Mouse (Mus musculus) stomach, postnatal 0 days (tissue): ENCODE results near the gene Trim10. TPM values are rescaled to one million over a fixed set of nuclear protein-coding genes. Genes with fewer than 3 reads are reported as not detected.

Source experiments
- ATAC-seq: fragments of 200-750 bp; cut with Nextera tagmentation; 2 replicates; pipeline ENCODE4 v1.8.0; 2017; ENCODE audit not compliant: low FRiP score, low TSS enrichment
- DNase-seq: peaks from one replicate; pipeline ENCODE4 v3.0.0-alpha.2; 2016; ENCODE audit warnings: low spot score
- H3K27ac ChIP-seq: fragments of 300-500 bp; sonication (generic); replicated peaks from 2 replicates; pipeline ENCODE4 v1.5.1; 2014; ENCODE audit warnings: mild to moderate bottlenecking, control low read depth
- H3K27me3 ChIP-seq: fragments of 300-500 bp; sonication (generic); 2 replicates; pipeline ENCODE4 v1.6.1; 2014; ENCODE audit warnings: low read length; ENCODE audit not compliant: control insufficient read depth, insufficient read depth
- H3K36me3 ChIP-seq: fragments of 300-500 bp; sonication (generic); 2 replicates; pipeline ENCODE4 v1.6.1; 2014; ENCODE audit warnings: low read length, mixed read lengths; ENCODE audit not compliant: control insufficient read depth, insufficient read depth
- H3K4me1 ChIP-seq: fragments of 300-500 bp; sonication (generic); replicated peaks from 2 replicates; pipeline ENCODE4 v1.6.1; 2014; ENCODE audit warnings: antibody characterized with exemption; ENCODE audit not compliant: control insufficient read depth, insufficient read depth
- H3K4me2 ChIP-seq: fragments of 300-500 bp; sonication (generic); replicated peaks from 2 replicates; pipeline ENCODE4 v1.6.1; 2014; ENCODE audit warnings: low read depth, mild to moderate bottlenecking, control low read depth, moderate library complexity
- H3K4me3 ChIP-seq: fragments of 300-500 bp; sonication (generic); 2 replicates; pipeline ENCODE4 v1.5.1; 2014; ENCODE audit warnings: low read depth, low read length, control low read depth
- H3K9ac ChIP-seq: fragments of 300-500 bp; sonication (generic); 2 replicates; pipeline ENCODE4 v1.6.1; 2014; ENCODE audit warnings: mild to moderate bottlenecking, low read length, control low read depth, mixed read lengths
- H3K9me3 ChIP-seq: fragments of 300-500 bp; sonication (generic); 2 replicates; pipeline ENCODE4 v1.6.1; 2016; ENCODE audit warnings: low read length; ENCODE audit not compliant: control insufficient read depth
- CTCF ChIP-seq: IDR thresholded peaks from 2 replicates; pipeline ENCODE4 v1.5.1; 2016; ENCODE audit warnings: antibody characterized with exemption, low read depth, mild to moderate bottlenecking, moderate library complexity
- EP300 ChIP-seq: optimal IDR thresholded peaks from 2 replicates; pipeline ENCODE3; 2016; ENCODE audit warnings: antibody characterized with exemption
- WGBS: fragments of 180-500 bp; shearing (Covaris S2); extraction: QIAGEN DNeasy Blood & Tissue Kit; methylation state at CpG from one replicate; pipeline ENCODE4 v1.1.7; 2014; 5-methylcytosine and 5-hydroxymethylcytosine counted together
- polyA plus RNA-seq: library from polyadenylated mRNA; unstranded; fragments of >200 nt; fragmentation: Nextera tagmentation; extraction: Ambion mirVana; gene quantifications from 2 replicates; pipeline ENCODE4 v1.2.1, GENCODE M21; 2015

The Trim10 gene
- polyA plus RNA-seq, 1 experiment from 2014 or later: 0.32 TPM

GRCm38 (mm10) chr17:36903651-36904050, 34.3 kb downstream of the Trim10 start:
- Histone ChIP-seq H3K27ac (no peak overlapping the region), H3K27me3 (no peaks in the 10 kb centered on the region), H3K4me1 (no peaks in the 10 kb centered on the region), H3K9ac (no peak overlapping the region), H3K4me3 (no peak overlapping the region), H3K9me3 (no peaks in the 10 kb centered on the region), H3K4me2 (no peak overlapping the region), H3K36me3 (no peaks in the 10 kb centered on the region)
- TF ChIP-seq EP300: no peak
- no peak for TF ChIP-seq CTCF
- ATAC-seq: no peak
- 55% methylated on average over 3 of the region's 3 CpGs for WGBS
- no peak for DNase-seq

DNA sequence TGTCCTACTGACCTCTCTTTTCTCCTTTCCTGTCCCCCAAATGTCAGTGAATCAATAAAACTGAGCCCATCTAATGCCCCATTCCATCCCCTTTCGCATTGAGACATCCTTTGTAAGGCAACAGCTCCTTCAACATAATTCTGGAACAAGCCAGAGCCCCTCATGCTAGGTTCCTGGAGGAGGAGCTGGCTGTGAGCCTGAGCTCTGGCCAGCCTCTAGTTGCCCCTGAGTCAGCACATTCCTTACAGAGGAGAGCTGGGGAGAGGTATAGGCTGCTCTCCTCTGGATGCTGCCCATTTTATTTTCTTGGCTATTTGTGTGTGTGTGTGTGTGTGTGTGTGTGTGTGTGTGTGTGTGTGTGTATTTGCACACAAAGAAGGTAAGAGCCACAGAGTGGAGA, 38.9 kb downstream of the Trim10 start:
- Histone ChIP-seq H3K9ac (no peak overlapping the region), H3K4me3 (no peak overlapping the region), H3K27me3 (no peaks in the 10 kb centered on the region), H3K27ac (no peak overlapping the region), H3K4me2 (no peak overlapping the region), H3K4me1 (no peaks in the 10 kb centered on the region), H3K9me3 (no peaks in the 10 kb centered on the region), H3K36me3 (no peaks in the 10 kb centered on the region)
- ATAC-seq: no peak
- DNase-seq: no peak
- WGBS: 39% methylated on average over 1 of the region's 1 CpGs
- TF ChIP-seq CTCF: no peak
- no peak for TF ChIP-seq EP300

- no peak overlapping the region for H3K9ac ChIP-seq
- TF ChIP-seq EP300: no peak
- no peak for TF ChIP-seq CTCF
- no peaks in the 10 kb centered on the region for H3K27me3 ChIP-seq
- no peaks in the 10 kb centered on the region for H3K36me3 ChIP-seq
- no peak overlapping the region for H3K4me3 ChIP-seq
- H3K4me2 ChIP-seq: no peak overlapping the region
- no peaks in the 10 kb centered on the region for H3K4me1 ChIP-seq
- ATAC-seq (no peak; the same call in 1 of the 2 replicates), DNase-seq (no peak)
- no peaks in the 10 kb centered on the region for H3K9me3 ChIP-seq
- WGBS: 43% methylated on average over 4 of the region's 4 CpGs
- H3K27ac ChIP-seq: no peak overlapping the region
Measured at GRCm38 (mm10) chr17:36909802-36910201, 40.4 kb downstream of the Trim10 start.

- no peaks in the 10 kb centered on the region for H3K4me1 ChIP-seq
- H3K9me3 ChIP-seq: no peaks in the 10 kb centered on the region
- H3K4me3 ChIP-seq: no peak overlapping the region
- H3K27ac ChIP-seq: no peak overlapping the region
- no peak for DNase-seq
- TF ChIP-seq EP300 (no peak), CTCF (no peak)
- ATAC-seq: no peak
- WGBS: 70% methylated on average over 2 of the region's 2 CpGs
- no peak overlapping the region for H3K4me2 ChIP-seq
- H3K36me3 ChIP-seq: no peaks in the 10 kb centered on the region
- H3K27me3 ChIP-seq: no peaks in the 10 kb centered on the region
- H3K9ac ChIP-seq: no peak overlapping the region
Measured at GRCm38 (mm10) chr17:36912031-36912430, 42.7 kb downstream of the Trim10 start.

- Histone ChIP-seq H3K27me3 (no peaks in the 10 kb centered on the region), H3K4me1 (no peaks in the 10 kb centered on the region), H3K4me2 (no peak overlapping the region), H3K9me3 (no peaks in the 10 kb centered on the region), H3K9ac (no peak overlapping the region), H3K4me3 (no peak overlapping the region), H3K27ac (no peak overlapping the region), H3K36me3 (no peaks in the 10 kb centered on the region)
- ATAC-seq: 0 out of 2 replicates have a peak, but pooled peaks have one; percentile 12
- 10% methylated on average over 2 of the region's 2 CpGs for whole genome bisulfite sequencing
- DNase-seq: peak; percentile 77
- TF ChIP-seq EP300 (no peak), CTCF (peak; percentile 85)
Measured at GRCm38 (mm10) chr17:36914108-36914507, 44.7 kb downstream of the Trim10 start.

GRCm38 (mm10) chr17:36915076-36915475, 45.7 kb downstream of the Trim10 start:
- H3K36me3 ChIP-seq: no peaks in the 10 kb centered on the region
- ATAC-seq (no peak), DNase-seq (peak; percentile 57)
- 10% methylated on average over 9 of the region's 9 CpGs for whole genome bisulfite sequencing
- no peak overlapping the region for H3K27ac ChIP-seq
- no peak overlapping the region for H3K4me3 ChIP-seq
- no peak overlapping the region for H3K4me2 ChIP-seq
- no peaks in the 10 kb centered on the region for H3K4me1 ChIP-seq
- TF ChIP-seq EP300 (no peak), CTCF (peak; percentile 88)
- no peaks in the 10 kb centered on the region for H3K27me3 ChIP-seq
- H3K9me3 ChIP-seq: no peaks in the 10 kb centered on the region
- no peak overlapping the region for H3K9ac ChIP-seq
